Mouse (Mus musculus): ENCODE data around the gene Ankk1. TPM values are rescaled to one million over a fixed set of nuclear protein-coding genes. Genes with fewer than 3 reads are reported as not detected.

The Ankk1 gene
- not detected for total RNA-seq (2022)

- DNase-seq (ENCODE audit: low spot score in 2 of 2), result no peak
Observed at GRCm38 (mm10) chr9:49426921-49427320, at the start of gene Ankk1. Gene Ankk1 (minus strand): TSS chr9:49427021.

- no peak for DNase-seq (ENCODE audit: low spot score in 2 of 2)
Observed at GRCm38 (mm10) chr9:49472126-49472525, 45.3 kb upstream of the Ankk1 start.

- no peak for DNase-seq (ENCODE audit: low spot score in 2 of 2)
Observed at GRCm38 (mm10) chr9:49470946-49471345, 44.1 kb upstream of the Ankk1 start.

GRCm38 (mm10) chr9:49470006-49470405 is 43.2 kb upstream of the Ankk1 start:
- DNase-seq (ENCODE audit: low spot score in 2 of 2), result no peak

GRCm38 (mm10) chr9:49456136-49456535 is 29.3 kb upstream of the Ankk1 start:
- no peak for DNase-seq (ENCODE audit: low spot score in 2 of 2)

GRCm38 (mm10) chr9:49452396-49452795 is 25.6 kb upstream of the Ankk1 start:
- DNase-seq (ENCODE audit: low spot score in 2 of 2), result no peak

- no peak for DNase-seq (ENCODE audit: low spot score in 2 of 2)
Observed at GRCm38 (mm10) chr9:49450491-49450890, 23.7 kb upstream of the Ankk1 start.

GRCm38 (mm10) chr9:49442621-49443020 is 15.8 kb upstream of the Ankk1 start:
- no peak for DNase-seq (ENCODE audit: low spot score in 2 of 2)

GRCm38 (mm10) chr9:49427478-49427877 is 657 bp upstream of the Ankk1 start:
- DNase-seq (ENCODE audit: low spot score in 2 of 2), result no peak

- DNase-seq (ENCODE audit: low spot score in 2 of 2), result no peak
Observed at GRCm38 (mm10) chr9:49425585-49425984, 1.2 kb downstream of the Ankk1 start.

GRCm38 (mm10) chr9:49423866-49424265 is 3.0 kb downstream of the Ankk1 start:
- no peak for DNase-seq (ENCODE audit: low spot score in 2 of 2)

GRCm38 (mm10) chr9:49410621-49411020 is 16.2 kb downstream of the Ankk1 start:
- no peak for DNase-seq (ENCODE audit: low spot score in 2 of 2)

GRCm38 (mm10) chr9:49407028-49407427 is 19.8 kb downstream of the Ankk1 start:
- DNase-seq (ENCODE audit: low spot score in 2 of 2), result no peak

GRCm38 (mm10) chr9:49403711-49404110 is 23.1 kb downstream of the Ankk1 start:
- DNase-seq (ENCODE audit: low spot score in 2 of 2), result no peak

- DNase-seq (ENCODE audit: low spot score in 2 of 2), result no peak
Observed at GRCm38 (mm10) chr9:49396006-49396405, 30.8 kb downstream of the Ankk1 start.

GRCm38 (mm10) chr9:49392242-49392641 is 34.6 kb downstream of the Ankk1 start:
- no peak for DNase-seq (ENCODE audit: low spot score in 2 of 2)

GRCm38 (mm10) chr9:49386119-49386518 is 40.7 kb downstream of the Ankk1 start:
- DNase-seq (ENCODE audit: low spot score in 2 of 2), result no peak

GRCm38 (mm10) chr9:49385301-49385700 is 41.5 kb downstream of the Ankk1 start:
- DNase-seq (ENCODE audit: low spot score in 2 of 2), result no peak

GRCm38 (mm10) chr9:49384855-49385254 is 42.0 kb downstream of the Ankk1 start:
- no peak for DNase-seq (ENCODE audit: low spot score in 2 of 2)

GRCm38 (mm10) chr9:49384041-49384440 is 42.8 kb downstream of the Ankk1 start:
- DNase-seq (ENCODE audit: low spot score in 2 of 2), result no peak

GRCm38 (mm10) chr9:49379962-49380361 is 46.9 kb downstream of the Ankk1 start:
- no peak for DNase-seq (ENCODE audit: low spot score in 2 of 2)

- DNase-seq (ENCODE audit: low spot score in 2 of 2), result no peak
Observed at GRCm38 (mm10) chr9:49373946-49374345, 52.9 kb downstream of the Ankk1 start.

- DNase-seq (ENCODE audit: low spot score in 2 of 2), result no peak
Observed at GRCm38 (mm10) chr9:49365763-49366162, 61.1 kb downstream of the Ankk1 start.
